Mouse (Mus musculus): ENCODE measurements around the gene Exoc4. TPM values are rescaled to one million over a fixed set of nuclear protein-coding genes. Genes with fewer than 3 reads are reported as not detected.

The Exoc4 gene
- total and polyA plus RNA-seq, 2 experiments = 3.7 to 28.0 TPM

DNA sequence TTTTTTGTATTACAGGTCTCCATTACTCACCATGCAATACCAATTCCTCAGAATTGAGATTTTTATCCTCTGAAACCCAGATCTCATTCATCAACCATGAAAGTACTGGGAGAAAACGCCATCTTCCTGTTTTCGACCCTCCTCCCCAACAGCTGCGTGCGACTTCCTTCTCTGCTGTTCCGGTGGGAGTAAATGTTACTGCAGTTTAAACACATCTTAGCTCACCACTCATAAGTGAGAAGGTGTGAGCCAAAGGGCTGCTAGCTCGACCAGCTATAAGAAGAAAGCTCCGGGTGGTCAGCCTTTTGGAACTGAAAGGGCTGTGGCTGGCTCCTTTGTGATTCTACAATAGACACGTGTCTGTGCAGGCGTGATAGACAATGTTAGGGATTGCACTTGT lies 733.8 kb downstream of the Exoc4 start:
- 81% methylated on average over 9 of the region's 9 CpGs for WGBS
- Histone ChIP-seq H3K27me3 (ENCODE audit: control insufficient read depth, insufficient read depth, low read length) (no peaks in the 10 kb centered on the region), H3K4me1 (ENCODE audit: control insufficient read depth, insufficient read depth, low read length) (no peaks in the 10 kb centered on the region; the same call in 1 of the 2 replicates), H3K9ac (ENCODE audit: low read depth, low read length) (no peak overlapping the region), H3K79me2 (ENCODE audit: control insufficient read depth, insufficient read depth, low read length) (no peaks in the 10 kb centered on the region), H3K36me3 (ENCODE audit: control insufficient read depth, insufficient read depth, low read length) (no peaks in the 10 kb centered on the region), H3K4me3 (ENCODE audit: insufficient read depth, low read depth, low read length) (no peak overlapping the region), H3K27ac (replicated peaks; ENCODE audit: insufficient read depth, low read depth, low read length) (no peak overlapping the region)
- no peak for TF ChIP-seq CTCF (IDR thresholded peaks at IDR 0.05; ENCODE audit: low read depth, low read length)
- no peak for TF ChIP-seq POLR2A (IDR thresholded peaks at IDR 0.05; ENCODE audit: extremely low read depth, insufficient read depth, low read length)
- no peak for DNase-seq (ENCODE audit: extremely low read depth, low read depth, low spot score)

- no peaks in the 10 kb centered on the region for H3K36me3 ChIP-seq (ENCODE audit: control insufficient read depth, insufficient read depth, low read length)
- H3K4me1 ChIP-seq (ENCODE audit: control insufficient read depth, insufficient read depth, low read length) = no peaks in the 10 kb centered on the region
- DNase-seq (ENCODE audit: extremely low read depth, low read depth, low spot score) = no peak
- no peaks in the 10 kb centered on the region for H3K79me2 ChIP-seq (ENCODE audit: control insufficient read depth, insufficient read depth, low read length)
- no peaks in the 10 kb centered on the region for H3K27me3 ChIP-seq (ENCODE audit: control insufficient read depth, insufficient read depth, low read length)
- TF ChIP-seq POLR2A (IDR thresholded peaks at IDR 0.05; ENCODE audit: extremely low read depth, insufficient read depth, low read length) (no peak), CTCF (IDR thresholded peaks at IDR 0.05; ENCODE audit: low read depth, low read length) (no peak)
- no peak overlapping the region for H3K27ac ChIP-seq (replicated peaks; ENCODE audit: insufficient read depth, low read depth, low read length)
- 81% methylated on average over 5 of the region's 5 CpGs for WGBS
- H3K9ac ChIP-seq (ENCODE audit: low read depth, low read length) = no peak overlapping the region
- H3K4me3 ChIP-seq (ENCODE audit: insufficient read depth, low read depth, low read length) = no peak overlapping the region
Measured at GRCm38 (mm10) chr6:33987132-33987531, 738.2 kb downstream of the Exoc4 start.

- H3K27ac ChIP-seq (replicated peaks; ENCODE audit: insufficient read depth, low read depth, low read length) = no peak overlapping the region
- no peaks in the 10 kb centered on the region for H3K36me3 ChIP-seq (ENCODE audit: control insufficient read depth, insufficient read depth, low read length)
- no peaks in the 10 kb centered on the region for H3K4me1 ChIP-seq (ENCODE audit: control insufficient read depth, insufficient read depth, low read length)
- H3K27me3 ChIP-seq (ENCODE audit: control insufficient read depth, insufficient read depth, low read length) = no peaks in the 10 kb centered on the region
- H3K79me2 ChIP-seq (ENCODE audit: control insufficient read depth, insufficient read depth, low read length) = no peaks in the 10 kb centered on the region
- no peak for DNase-seq (ENCODE audit: extremely low read depth, low read depth, low spot score)
- 65% methylated on average over 24 of the region's 24 CpGs for WGBS
- no peak overlapping the region for H3K4me3 ChIP-seq (ENCODE audit: insufficient read depth, low read depth, low read length)
- no peak for TF ChIP-seq CTCF (IDR thresholded peaks at IDR 0.05; ENCODE audit: low read depth, low read length)
- no peak for TF ChIP-seq POLR2A (IDR thresholded peaks at IDR 0.05; ENCODE audit: extremely low read depth, insufficient read depth, low read length)
- no peak overlapping the region for H3K9ac ChIP-seq (ENCODE audit: low read depth, low read length)
Measured at GRCm38 (mm10) chr6:33992213-33993034, 743.5 kb downstream of the Exoc4 start.

DNA sequence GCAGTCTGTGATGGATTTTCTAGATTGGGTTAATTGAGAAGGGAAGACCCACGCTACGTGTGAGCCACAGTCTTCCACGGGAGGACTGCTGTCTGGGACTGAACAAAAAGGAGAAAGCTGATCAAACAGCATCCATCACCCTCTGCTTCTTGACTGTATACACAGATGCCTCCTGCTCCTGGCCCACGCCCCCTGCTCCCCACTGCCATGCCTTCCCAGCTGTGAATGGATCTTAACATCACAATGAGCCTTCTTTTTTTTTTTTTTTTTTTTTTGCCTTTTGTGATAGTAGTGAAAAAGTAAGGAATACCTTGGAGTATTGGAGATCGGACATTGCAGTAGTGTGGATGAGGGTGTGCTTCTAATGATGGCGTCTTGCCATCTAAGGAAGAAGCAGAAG lies 745.0 kb downstream of the Exoc4 start:
- no peak for DNase-seq (ENCODE audit: extremely low read depth, low read depth, low spot score)
- Histone ChIP-seq H3K36me3 (ENCODE audit: control insufficient read depth, insufficient read depth, low read length) (no peaks in the 10 kb centered on the region), H3K4me1 (ENCODE audit: control insufficient read depth, insufficient read depth, low read length) (no peaks in the 10 kb centered on the region), H3K27ac (replicated peaks; ENCODE audit: insufficient read depth, low read depth, low read length) (no peak overlapping the region), H3K27me3 (ENCODE audit: control insufficient read depth, insufficient read depth, low read length) (no peaks in the 10 kb centered on the region), H3K9ac (ENCODE audit: low read depth, low read length) (no peak overlapping the region), H3K4me3 (ENCODE audit: insufficient read depth, low read depth, low read length) (no peak overlapping the region), H3K79me2 (ENCODE audit: control insufficient read depth, insufficient read depth, low read length) (no peaks in the 10 kb centered on the region)
- no peak for TF ChIP-seq CTCF (IDR thresholded peaks at IDR 0.05; ENCODE audit: low read depth, low read length)
- no peak for TF ChIP-seq POLR2A (IDR thresholded peaks at IDR 0.05; ENCODE audit: extremely low read depth, insufficient read depth, low read length)
- WGBS = 75% methylated on average over 6 of the region's 6 CpGs

- Histone ChIP-seq H3K9ac (ENCODE audit: low read depth, low read length) (no peak overlapping the region), H3K27me3 (ENCODE audit: control insufficient read depth, insufficient read depth, low read length) (no peaks in the 10 kb centered on the region), H3K79me2 (ENCODE audit: control insufficient read depth, insufficient read depth, low read length) (no peaks in the 10 kb centered on the region), H3K4me3 (ENCODE audit: insufficient read depth, low read depth, low read length) (no peak overlapping the region), H3K36me3 (ENCODE audit: control insufficient read depth, insufficient read depth, low read length) (no peaks in the 10 kb centered on the region), H3K4me1 (ENCODE audit: control insufficient read depth, insufficient read depth, low read length) (no peaks in the 10 kb centered on the region), H3K27ac (replicated peaks; ENCODE audit: insufficient read depth, low read depth, low read length) (no peak overlapping the region)
- TF ChIP-seq POLR2A (IDR thresholded peaks at IDR 0.05; ENCODE audit: extremely low read depth, insufficient read depth, low read length) (no peak), CTCF (IDR thresholded peaks at IDR 0.05; ENCODE audit: low read depth, low read length) (no peak)
- WGBS = 32% methylated on average over 4 of the region's 4 CpGs
- DNase-seq (ENCODE audit: extremely low read depth, low read depth, low spot score) = no peak
Measured at GRCm38 (mm10) chr6:33998590-33998989, 749.7 kb downstream of the Exoc4 start.

DNA sequence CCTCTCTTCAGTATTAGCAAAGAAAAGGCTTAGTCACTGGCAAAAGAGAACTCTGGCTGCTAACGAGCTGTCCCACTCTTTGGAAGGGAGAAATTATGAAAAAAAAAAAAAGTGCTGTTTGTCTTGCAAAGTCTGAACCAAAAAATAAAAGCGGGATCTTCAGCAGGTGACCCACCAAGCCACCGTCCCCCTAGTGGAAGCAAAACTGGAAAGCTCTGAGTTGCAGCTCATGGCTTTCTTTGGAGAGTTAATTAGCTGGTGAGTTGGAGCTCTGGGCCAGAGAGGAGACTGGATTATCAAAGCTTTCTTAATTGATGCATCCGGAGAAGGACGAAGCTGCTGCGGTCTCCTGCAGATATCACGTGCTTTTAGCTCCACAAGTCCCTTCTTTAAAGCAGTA lies 750.6 kb downstream of the Exoc4 start:
- no peaks in the 10 kb centered on the region for H3K4me1 ChIP-seq (ENCODE audit: control insufficient read depth, insufficient read depth, low read length)

More for the DNA sequence above, 750.6 kb downstream of the Exoc4 start:
- no peak overlapping the region for H3K4me3 ChIP-seq (ENCODE audit: insufficient read depth, low read depth, low read length)
- TF ChIP-seq CTCF (IDR thresholded peaks at IDR 0.05; ENCODE audit: low read depth, low read length) (no peak), POLR2A (IDR thresholded peaks at IDR 0.05; ENCODE audit: extremely low read depth, insufficient read depth, low read length) (no peak)
- H3K27ac ChIP-seq (replicated peaks; ENCODE audit: insufficient read depth, low read depth, low read length) = no peak overlapping the region
- no peak for DNase-seq (ENCODE audit: extremely low read depth, low read depth, low spot score)
- no peaks in the 10 kb centered on the region for H3K27me3 ChIP-seq (ENCODE audit: control insufficient read depth, insufficient read depth, low read length)
- H3K9ac ChIP-seq (ENCODE audit: low read depth, low read length) = no peak overlapping the region
- WGBS = 45% methylated on average over 7 of the region's 7 CpGs
- H3K36me3 ChIP-seq (ENCODE audit: control insufficient read depth, insufficient read depth, low read length) = no peaks in the 10 kb centered on the region
- H3K79me2 ChIP-seq (ENCODE audit: control insufficient read depth, insufficient read depth, low read length) = no peaks in the 10 kb centered on the region

Data from liver, adult 2 months (tissue).